Mouse (Mus musculus) liver (tissue): ENCODE data around the gene Prph.

ENCODE experiments used
- DNase-seq: peaks from one replicate; pipeline ENCODE4 v3.0.0-alpha.2; 2020; ENCODE audit warnings: mixed read lengths

Gene Prph

DNA sequence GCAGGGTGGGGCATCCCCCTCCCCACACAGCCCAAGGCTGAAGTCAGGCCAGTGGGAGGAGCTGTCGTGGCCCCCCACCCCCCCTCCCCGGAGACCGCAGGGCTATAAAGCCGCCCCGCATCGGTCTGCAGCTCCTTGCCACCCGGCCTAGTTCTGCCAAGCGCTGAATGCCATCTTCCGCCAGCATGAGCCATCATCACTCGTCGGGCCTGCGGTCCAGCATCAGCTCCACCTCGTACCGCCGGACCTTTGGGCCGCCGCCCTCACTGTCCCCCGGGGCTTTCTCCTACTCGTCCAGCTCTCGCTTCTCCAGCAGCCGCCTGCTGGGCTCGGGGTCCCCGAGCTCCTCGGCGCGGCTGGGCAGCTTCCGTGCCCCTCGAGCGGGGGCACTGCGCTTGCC, at the start of gene Prph:
Prph (plus strand) TSS at position 135 of the 400 bp plus-strand sequence.
- DNase-seq: no peak

DNA sequence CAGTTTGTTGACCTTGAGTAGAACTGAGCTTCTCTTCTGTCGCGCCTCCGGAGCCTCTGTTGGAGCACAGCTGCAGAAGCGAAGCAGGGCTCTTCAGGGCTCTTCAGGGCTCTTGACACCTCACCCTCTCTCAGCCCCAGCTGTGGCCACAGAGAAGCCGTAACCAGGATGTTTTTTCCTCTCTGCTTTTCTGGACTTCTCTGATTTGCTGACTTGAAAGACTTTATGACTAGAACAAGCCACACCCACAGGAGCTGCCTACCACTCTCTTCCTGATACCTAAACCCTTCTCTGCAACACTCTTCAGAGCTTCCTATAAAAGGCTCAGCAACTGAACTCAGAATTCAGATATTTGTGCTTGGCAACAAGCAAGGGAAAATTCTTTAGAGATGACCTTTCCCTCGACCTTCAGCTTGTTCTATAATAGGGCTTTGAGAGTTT, 46.2 kb upstream of the Prph start:
- DNase-seq: no peak

DNA sequence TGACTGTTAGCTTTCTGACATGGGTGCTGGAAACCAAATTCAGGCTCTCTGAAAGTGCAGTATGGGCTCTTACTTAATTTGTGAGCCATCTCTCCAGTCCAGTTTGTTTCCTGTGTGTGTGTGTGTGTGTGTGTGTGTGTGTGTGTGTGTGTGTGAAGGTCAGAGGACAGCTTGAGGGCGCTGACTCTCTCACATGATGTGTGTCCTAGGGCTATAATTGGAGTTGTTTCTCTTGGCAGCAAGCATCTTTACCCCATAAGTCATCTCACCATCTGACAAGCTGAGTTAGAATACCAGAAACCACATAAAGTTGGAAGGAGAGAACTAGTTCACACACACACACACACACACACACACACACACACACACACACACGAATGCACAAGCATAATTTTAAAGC, 44.1 kb upstream of the Prph start:
- DNase-seq: no peak

DNA sequence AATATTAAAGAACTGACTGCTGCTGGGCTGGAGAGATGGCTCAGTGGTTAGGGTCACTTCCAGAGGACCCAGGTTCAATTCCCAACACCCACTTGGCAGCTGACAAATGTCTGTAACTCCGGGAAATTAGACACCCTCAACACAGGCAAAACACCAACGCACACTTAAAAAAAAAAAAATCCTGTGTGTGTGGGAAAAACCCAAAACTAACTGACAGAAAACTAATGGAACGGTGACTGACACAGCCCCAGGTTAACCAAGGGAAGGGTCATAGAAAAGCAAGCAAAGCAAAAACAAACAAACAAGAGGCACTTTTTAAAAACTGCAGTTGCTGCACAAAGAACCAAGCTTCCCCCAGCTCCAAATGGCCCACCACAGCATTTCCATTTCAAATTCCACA, 43.0 kb upstream of the Prph start:
- DNase-seq: no peak

DNA sequence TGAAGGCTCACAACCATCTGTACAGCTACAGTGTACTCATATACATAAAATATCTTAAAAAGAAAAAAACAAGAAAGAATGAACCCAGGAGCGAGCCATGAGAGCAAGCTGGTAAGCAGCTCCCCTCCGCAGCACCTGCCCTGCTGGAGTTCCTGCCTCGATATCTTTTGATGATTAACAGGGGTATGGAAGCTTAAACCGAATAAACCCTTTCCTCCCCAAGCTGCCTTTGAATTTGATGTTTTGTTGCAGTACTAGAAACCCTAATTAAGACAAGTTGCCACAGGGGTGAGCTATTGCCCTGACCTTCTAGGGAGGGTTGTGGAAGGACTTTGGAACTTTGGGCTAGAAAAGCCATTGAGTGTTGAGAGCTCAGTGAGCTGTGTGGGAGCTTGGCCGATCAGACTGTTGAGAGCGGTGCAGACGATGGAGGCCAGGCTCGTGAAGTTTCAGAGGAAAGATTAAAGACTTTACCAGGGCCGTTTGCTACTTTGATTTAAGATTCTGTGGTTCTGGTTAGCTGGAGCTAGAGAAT, 40.4 kb upstream of the Prph start:
- no peak for DNase-seq

DNA sequence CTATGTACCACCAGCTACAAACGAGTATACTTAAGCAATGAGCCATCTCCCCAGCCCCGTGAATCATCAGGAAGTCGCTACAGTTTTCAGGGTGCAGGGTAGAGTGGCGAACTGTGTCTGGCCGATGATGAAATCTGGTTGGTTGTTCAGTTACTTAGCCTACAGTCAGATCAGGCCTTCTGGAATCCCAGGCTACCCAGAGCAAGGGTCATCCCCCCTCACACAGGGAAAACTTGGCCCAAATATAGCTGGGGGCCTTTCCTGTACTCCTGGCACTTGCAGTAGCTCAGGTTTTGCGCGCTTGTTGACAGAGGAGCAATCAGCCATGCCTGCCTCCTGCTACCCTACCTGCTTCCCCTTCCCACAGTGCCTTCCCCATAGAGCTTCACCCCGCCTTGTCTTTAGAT, 37.6 kb upstream of the Prph start:
- DNase-seq: no peak

DNA sequence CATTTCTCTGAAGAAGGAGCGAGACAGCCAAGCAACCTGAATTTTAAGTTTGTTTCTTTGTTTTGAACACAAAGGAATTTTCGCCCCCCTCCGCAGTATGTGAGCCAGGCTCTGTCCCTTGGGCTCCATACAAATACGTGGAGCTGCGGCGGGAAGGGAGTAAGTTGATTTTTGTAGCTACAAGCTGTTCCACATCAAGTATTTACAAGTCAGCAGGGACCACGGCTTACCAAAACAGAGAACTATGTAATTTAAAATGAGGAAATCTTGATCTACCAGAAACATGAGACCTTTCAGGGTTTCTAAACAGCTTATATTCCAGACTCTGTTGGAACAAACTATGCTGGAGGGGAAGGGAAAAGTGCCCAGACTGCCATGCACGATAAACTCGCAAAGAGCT, 37.0 kb upstream of the Prph start:
- DNase-seq: no peak

DNA sequence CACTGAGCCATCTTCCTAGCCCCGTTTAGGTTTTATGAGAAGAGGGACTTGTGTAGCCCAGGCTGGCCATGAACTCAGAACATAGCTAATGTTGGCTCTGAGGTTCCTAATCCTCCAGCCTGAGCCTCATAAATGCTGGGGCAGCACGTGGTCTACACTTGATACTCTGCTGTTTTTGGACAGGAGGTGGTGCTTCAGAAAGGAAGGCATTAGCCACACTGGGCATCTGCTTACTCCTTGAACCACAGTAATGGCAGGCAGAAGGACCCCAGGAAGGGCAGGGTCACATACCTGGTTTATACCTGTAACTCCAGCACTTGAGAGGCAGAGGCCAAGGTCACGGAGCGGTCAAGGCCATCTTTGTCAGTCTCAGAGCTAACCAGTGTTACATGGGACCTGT, 36.3 kb upstream of the Prph start:
- DNase-seq: no peak

DNA sequence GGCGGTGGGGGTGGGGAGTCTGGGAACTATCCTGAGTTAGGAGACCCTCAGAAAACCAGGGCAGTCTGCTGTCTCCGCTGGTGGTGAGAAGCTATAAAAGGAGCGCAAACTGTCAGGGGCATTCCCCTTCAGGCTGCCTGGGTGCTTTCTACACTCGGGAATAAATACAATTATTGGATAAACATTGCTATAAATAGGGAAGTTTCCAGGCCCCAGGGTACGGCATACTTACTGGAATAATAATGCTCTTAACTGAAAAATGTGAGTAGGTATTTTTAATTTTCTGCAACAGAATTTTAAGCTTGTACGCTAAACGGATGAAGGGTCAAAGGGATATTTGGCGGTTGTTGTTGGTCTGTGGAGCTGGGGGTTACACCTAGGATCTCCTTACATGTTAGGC, 35.5 kb upstream of the Prph start:
- DNase-seq: no peak

DNA sequence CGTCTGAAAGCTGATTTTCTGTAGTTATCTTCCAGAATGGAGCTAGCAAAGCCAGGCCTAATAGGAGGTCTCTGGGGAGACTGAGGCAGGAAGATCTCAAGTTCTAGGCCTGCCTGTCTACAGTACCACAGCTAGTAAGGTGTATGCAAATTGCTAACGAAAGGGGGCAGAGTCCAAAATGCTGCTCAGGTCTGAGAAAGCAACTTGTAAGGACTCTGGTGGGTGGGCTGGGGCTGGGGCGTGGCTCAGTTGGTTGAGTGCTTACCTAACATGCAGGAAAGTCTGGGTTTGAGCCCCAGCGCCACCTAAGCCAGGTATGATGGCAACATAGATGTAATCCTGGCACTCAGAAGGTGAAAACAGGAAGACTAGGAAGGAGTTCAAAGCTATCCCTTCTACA, 34.8 kb upstream of the Prph start:
- DNase-seq: no peak

DNA sequence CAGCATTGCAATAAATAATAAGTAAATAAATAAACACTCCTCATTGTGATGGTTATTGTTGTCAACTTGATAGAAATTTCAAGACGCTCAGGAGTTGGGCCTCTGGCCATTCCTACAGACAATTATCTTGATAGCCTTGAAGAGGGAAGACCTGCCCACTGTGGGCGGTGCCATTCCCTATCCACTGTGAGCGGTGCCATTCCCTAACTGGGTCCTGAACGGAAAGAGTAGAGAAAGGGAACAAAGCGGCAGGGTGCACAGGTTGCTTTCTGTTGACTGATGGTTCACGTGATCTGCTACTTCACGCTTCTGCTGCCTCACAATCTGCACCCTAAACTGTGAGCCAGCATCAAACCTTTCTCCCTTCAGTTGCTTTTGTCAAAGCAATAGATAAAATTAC, 33.7 kb upstream of the Prph start:
- no peak for DNase-seq

DNA sequence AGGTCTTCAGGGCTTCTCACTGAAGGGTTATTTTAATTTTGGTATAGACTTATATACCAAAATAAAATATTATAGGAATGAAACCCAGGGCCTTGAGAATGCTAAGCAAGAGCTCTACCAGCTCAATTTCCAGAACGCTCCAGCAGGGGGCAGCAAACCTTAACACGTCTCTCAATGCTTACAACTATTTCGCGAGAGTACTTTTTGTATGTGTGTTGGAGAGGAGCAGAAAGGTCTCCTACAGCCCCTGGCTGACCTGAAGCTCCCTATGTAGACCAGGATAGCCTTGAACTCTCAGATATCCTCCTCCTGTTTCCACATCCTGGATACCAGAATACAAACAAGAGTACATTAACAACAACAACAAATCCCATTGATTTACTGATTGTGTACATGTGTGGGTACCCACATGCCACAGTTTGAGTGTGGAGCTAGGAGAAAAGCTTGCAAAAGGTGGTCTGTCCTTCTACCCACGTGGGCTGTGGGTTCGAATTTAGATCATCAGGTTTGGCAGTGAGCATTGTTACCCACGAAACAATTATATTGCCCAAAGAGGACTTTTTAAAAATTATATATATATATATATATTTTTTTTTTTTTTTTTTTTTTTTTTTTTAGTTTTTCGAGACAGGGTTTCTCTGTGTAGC, 30.2 kb upstream of the Prph start:
- peak; percentile 85 for DNase-seq

DNA sequence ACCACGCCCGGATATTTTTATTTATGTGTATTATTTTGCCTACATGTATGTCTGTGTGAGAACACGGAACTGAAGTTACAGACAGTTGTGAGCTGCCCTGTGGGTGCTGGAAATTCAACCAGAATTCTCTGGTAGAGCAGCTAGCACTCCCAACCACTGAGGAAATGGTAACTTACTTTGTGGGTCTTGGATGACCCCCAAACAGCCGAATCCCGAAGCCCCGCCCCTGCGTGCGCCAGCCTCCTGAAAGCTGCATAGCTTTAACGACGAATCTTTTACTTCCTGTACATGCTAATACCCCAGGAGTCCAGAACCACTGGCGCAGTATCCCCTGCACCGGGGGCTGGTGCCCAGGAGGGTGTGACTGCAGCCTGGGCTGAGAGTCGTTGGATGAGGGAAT, 29.6 kb upstream of the Prph start:
- DNase-seq: no peak

DNA sequence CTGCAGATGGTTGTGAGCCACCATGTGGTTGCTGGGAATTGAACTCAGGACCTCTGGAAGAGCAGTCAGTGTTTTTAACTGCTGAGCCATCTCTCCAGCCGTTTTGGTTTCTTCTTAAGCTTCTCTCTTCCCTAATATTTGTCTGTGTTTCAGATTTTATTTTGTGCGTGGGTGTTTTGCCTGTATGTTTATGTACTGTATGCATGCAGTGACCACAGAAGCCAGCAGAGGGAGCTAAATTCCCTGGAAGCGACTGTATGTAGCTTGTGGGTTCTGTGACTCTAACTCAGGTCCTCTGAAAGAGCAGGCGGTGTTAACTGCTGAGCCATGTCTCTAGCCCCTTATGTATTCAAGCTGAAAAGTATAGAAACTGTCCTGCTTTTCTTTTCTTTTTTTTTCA, 28.7 kb upstream of the Prph start:
- DNase-seq: peak; percentile 82

DNA sequence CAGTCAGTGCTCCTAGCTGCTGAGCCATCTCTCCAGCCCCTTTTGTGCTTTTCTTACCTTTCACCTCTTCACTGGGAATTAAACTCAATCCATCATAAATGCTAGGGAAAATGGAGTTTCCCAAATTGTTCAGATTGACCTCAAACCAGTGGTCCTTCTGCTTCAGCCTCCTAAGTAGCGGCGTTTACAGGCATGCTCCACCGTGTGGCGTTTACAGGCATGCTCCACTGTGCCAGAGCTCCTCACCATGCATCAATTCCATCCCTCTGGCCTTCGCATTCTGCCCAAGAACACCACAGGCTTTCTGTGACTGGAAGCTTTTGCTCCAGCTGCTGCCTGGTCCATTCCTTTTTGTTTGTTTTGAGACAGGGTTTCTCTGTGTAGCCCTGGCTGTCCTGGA, 27.9 kb upstream of the Prph start:
- no peak for DNase-seq

DNA sequence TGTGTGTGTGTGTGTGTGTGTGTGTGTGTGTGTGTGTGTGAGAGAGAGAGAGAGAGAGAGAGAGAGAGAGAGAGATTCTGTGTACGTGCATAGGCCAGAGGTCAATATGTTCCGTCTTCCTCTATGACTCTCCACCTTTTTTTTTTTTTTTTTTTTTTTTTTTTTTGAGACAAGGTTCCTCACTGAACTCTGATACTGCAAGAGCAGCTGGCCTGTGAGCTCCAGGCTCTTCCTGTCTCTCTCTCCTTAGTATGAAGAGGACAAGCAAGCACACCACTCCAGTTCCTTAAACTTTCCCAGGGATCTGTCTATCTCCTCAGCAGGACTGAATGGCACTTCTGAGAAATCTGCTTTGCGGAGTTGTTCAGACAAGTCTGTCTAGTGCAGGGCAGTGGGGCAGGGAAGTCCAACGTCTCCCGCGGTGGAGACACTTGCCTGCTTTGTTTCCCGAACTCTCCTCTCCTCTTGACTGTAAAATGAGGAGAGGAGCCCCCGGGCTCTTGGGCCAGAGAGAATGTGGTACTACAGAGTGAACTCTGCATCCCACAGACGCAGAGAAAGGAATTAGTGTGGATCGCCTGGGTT, 26.0 kb upstream of the Prph start:
- peak; percentile 48 for DNase-seq

DNA sequence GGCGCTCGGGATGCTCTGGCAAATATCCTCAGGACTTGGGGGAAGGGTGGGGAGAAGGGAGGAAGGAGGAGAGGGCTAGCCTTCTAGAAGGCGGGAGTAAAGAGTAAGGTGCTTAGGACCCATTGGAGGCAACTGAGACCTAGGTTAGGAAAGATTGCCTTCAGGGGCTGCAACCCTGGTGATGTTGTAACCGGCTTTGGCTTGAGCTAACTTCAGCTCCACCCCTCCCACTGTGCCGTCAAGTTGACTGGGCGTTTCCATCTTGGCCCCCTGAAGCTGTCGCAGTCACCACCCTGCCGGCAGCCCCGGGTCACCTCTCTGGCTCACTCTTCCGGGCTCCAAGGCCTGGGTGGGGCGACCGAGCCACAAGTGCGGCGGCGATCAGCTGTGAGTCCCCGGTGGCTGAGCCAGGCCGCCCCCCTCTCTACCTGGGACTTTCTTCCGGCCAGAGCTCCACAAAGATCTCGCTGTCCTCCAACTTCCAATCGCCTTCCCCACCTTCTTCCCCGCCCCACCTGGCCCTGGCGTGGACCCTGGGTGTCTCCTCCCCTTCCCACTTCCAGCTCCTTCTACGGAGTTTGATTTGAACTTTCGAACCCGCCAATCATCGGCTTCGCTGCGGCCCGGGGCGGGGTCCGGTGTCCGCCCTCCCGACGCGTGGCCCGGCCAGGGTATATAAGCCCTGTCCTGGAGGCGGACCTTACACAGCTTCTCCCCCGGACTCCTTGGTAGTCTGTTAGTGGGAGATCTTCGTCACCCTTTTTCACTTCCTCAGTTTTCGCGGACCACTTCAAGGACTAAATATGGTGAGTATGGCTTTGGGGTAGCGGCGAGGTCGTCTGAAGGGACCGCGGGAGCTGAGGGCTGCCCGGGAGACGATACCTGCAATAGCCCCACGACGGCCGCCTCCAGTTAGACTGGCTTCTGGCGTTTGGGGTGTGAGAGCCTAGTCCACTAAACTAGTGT, 25.1 kb upstream of the Prph start, which contains the start of gene Tuba1c:
Tuba1c (plus strand) TSS at position 273 of the 966 bp plus-strand sequence.
- DNase-seq: peak; percentile 98

DNA sequence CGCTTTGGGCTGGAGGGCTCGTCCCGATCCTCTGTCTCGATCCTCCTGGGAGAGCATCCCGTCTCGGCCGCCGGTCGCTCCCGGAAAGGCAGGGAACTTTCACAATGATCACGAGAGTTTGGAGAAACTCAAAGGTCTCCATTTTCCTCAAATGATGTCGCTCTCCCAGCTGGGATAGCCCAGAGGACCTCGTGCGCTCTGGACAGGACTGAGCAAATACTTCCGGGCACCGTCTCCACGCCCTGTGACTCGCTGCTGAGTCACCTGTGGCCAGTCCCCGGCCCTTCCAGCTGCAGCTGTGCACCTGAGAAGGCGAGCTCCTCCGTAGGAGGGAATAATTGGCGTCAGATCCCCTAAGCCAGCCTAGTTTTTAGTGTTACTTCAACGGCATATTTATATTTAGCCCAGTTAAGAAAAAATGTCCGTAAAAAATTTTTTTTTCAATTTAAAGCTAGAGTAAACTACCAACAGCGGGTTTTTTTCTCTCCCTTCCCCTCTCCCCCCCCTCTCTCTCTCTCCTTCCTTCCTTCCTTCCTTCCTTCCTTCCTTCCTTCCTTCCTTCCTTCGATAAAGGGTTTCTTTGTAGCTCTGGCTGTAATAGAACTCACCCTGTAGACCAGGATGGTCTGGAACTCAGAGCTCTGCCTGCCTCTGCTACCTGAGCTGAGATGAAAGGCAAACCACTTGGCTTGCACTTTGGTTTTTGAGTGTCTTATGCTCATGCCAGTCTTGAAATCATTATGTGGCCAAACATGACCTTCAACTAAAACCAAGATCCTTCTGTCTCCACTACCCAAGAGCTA, 24.2 kb upstream of the Prph start:
- DNase-seq: peak; percentile 88

DNA sequence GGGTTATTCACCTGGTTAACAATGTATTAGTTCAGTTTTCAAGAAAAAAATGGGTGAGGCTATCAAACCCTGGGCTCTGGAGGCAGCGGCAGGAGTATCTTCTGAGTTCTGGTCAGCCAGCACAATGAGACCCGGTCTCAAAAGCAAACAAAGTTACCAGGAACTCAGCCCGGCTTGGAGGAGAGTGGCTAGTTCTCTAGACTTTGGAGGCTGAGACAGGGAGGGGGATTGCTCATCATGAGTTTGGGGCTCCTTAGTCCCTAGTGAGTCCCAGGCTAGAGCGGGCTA, 23.6 kb upstream of the Prph start:
- no peak for DNase-seq

DNA sequence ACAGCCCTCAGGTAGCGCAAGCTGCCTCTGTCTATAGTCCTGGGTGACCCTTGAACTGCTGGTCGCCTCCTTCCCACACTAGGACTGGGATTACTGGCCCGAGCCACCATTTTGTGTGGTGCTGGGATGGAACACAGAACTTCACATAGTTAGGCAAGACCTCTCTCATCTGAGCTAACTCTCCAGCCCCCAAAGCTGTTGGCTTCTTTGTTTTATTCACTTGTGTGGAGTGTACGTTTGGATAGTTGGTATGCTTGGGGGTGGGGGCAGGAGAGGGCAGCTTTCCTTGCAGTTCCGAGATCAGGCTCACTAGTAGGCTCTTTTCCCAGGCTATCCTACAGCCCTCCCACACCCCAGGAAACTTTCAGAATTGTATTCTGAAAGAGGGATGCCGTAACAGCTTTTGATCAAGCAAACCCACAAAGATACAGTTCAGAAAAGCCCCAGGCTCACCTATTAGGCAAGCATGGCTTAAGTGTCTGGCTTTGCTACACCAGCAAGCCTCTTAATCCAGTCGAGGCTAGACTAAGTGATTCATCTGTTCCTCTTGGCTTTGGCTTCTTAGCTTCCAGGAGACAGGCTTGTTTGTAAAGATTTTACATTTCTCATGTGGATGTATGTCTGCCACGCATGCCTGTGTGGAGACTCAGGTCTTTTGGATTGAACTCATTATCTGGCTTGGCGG, 22.8 kb upstream of the Prph start:
- no peak for DNase-seq

DNA sequence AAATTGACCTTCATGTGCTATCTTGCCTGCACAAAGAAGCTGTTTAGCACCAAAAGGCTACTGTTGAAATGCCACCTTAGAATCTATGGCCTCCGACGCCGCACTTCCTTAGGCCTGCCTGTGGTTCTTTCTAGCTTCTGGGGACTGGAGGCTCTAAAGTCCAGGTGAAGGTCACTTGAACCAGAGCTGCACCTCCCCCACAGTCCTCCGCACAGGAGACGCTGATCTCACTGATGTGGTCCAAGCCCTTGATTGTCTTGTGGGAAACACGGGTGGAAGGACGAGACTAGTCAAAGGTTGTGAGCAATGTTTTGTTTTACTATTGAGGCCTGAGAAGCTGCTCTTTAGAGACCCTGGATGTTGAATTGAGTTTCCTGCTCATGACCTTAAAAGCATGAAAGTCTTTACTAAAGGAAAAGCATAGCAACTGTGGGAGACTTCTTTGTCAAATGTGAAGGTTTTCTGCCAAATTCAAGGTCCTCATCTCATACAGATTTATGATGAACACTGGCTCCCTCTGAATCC, 22.2 kb upstream of the Prph start:
- no peak for DNase-seq
